Mouse (Mus musculus): ENCODE data around the gene Prr5l. TPM values are rescaled to one million over a fixed set of nuclear protein-coding genes. Genes with fewer than 3 reads are reported as not detected.

The Prr5l gene
- 3.3 and 3.8 TPM in 2 replicates for polyA plus RNA-seq (2015; fragmentation: Nextera tagmentation; extraction: Ambion mirVana)

DNA sequence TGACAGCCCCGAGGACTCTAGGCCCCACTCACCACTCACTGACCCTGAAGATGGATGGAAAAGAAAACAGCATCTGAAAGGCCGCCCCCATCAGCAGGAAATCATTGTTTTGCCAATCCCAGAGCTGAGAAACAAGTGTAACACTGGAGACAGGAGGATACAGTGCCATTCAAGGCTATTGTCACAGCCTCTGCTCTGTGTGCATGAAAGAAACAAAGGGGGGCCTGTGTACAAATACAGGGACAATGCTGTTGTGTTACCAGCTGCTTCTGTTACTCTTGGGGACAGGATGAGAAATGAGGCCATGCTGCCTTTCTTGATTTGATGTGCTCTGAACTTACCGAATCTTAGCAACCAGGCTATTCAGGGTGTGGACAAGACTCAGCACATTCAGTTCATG lies at the start of gene Prr5l:
Prr5l (minus strand) TSS at position 30 of the 400 bp plus-strand sequence.
- 42% methylated on average over 3 of the region's 3 CpGs for WGBS
- Histone ChIP-seq H3K4me1 (replicated peaks; ENCODE audit: control insufficient read depth, insufficient read depth) (peaks cover 6% of the 10 kb centered on the region), H3K9me3 (ENCODE audit: control insufficient read depth, low read length) (no peaks in the 10 kb centered on the region), H3K4me2 (replicated peaks; ENCODE audit: low read depth) (no peak within 1 kb of the TSS), H3K27ac (replicated peaks) (no peak within 1 kb of the TSS), H3K9ac (ENCODE audit: low read length) (no peak within 1 kb of the TSS), H3K4me3 (ENCODE audit: low read depth, low read length) (no peak within 1 kb of the TSS), H3K27me3 (ENCODE audit: control insufficient read depth, insufficient read depth, low read length) (no peaks in the 10 kb centered on the region), H3K36me3 (ENCODE audit: control insufficient read depth, insufficient read depth, low read length) (no peaks in the 10 kb centered on the region)
- TF ChIP-seq EP300 (optimal IDR thresholded peaks at IDR 0.05) (no peak), CTCF (IDR thresholded peaks at IDR 0.05; ENCODE audit: low read depth) (no peak)
- ATAC-seq (ENCODE audit: low FRiP score, low TSS enrichment) (no peak), DNase-seq (ENCODE audit: low spot score) (no peak)

DNA sequence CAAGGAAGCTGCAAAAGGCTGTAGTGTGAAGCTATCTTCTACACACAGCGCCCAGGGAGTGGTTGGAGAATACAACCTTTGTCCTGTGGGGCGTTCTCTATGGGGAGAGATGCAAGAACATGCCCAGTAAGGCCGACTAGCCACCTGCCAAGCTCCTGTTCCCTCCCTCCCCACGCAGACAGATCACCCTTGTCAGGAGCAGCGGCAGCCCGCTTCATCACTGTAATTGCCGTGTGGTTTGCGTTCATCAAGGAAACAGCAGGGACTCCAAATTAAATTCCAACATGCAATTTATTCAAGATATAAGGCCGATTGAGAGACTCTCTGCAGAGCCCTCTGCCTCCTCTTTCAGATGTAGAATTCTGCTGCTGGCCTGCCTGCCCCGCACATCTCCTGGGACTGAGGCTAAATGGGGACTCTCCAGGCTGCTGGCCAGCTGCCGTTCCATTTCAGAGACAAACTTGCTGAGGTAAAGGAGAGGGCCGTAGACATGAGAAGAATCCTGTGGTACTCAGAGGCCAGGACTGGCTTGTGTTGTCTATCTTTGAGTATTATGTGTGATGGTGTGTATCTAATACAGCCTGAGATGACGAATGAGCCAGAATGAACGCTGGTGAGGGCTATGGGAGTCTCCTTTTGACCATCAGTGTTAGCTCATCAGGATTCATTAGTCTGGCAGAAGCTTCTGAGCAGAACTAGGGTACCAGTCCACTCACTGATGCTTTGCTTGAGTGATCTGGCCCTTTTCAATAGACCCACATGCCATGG lies 49.5 kb upstream of the Prr5l start:
- Histone ChIP-seq H3K36me3 (ENCODE audit: control insufficient read depth, insufficient read depth, low read length) (no peaks in the 10 kb centered on the region), H3K4me2 (replicated peaks; ENCODE audit: low read depth) (no peak overlapping the region), H3K4me1 (replicated peaks; ENCODE audit: control insufficient read depth, insufficient read depth) (no peaks in the 10 kb centered on the region), H3K9me3 (ENCODE audit: control insufficient read depth, low read length) (no peaks in the 10 kb centered on the region), H3K27ac (replicated peaks) (no peak overlapping the region), H3K9ac (ENCODE audit: low read length) (no peak overlapping the region), H3K4me3 (ENCODE audit: low read depth, low read length) (no peak overlapping the region), H3K27me3 (ENCODE audit: control insufficient read depth, insufficient read depth, low read length) (no peaks in the 10 kb centered on the region)
- ATAC-seq (ENCODE audit: low FRiP score, low TSS enrichment) (peak; percentile 66), DNase-seq (ENCODE audit: low spot score) (peak; percentile 50)
- no peak for TF ChIP-seq CTCF (IDR thresholded peaks at IDR 0.05; ENCODE audit: low read depth)
- no peak for TF ChIP-seq EP300 (optimal IDR thresholded peaks at IDR 0.05)
- 69% methylated on average over 14 of the region's 14 CpGs for WGBS

DNA sequence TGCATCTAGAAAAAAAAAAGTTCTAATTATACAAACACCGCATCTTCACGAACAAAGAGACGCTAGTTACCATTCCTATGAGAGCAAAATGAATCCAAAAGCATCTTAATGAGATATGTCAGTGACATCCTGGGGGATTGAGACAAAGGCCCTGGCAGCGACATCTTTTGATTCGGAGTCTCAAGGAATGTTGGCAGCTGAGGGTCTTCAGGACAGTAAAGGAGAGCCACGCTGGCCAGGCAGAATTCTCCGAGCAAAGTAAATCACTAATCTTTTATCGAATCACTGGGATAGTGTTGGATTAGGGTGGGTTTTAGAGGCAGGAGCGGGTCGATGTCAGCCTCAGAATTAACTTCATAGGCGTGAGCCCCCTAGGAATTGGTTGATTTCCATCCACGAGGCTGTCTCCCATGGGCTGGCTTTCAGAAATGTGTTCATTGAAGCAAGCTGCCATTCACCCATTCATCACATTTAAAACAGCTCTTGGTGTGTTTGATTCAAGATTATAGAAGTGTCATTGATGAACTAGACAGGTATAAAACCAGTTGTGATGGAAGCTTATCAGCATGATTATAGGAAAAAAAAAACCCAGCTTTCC lies 42.9 kb upstream of the Prr5l start:
- WGBS = 87% methylated on average over 12 of the region's 12 CpGs
- no peak overlapping the region for H3K27ac ChIP-seq (replicated peaks)
- no peaks in the 10 kb centered on the region for H3K36me3 ChIP-seq (ENCODE audit: control insufficient read depth, insufficient read depth, low read length)
- no peaks in the 10 kb centered on the region for H3K4me1 ChIP-seq (replicated peaks; ENCODE audit: control insufficient read depth, insufficient read depth)
- no peak overlapping the region for H3K4me2 ChIP-seq (replicated peaks; ENCODE audit: low read depth)
- no peaks in the 10 kb centered on the region for H3K9me3 ChIP-seq (ENCODE audit: control insufficient read depth, low read length)
- no peak for DNase-seq (ENCODE audit: low spot score)
- TF ChIP-seq EP300 (optimal IDR thresholded peaks at IDR 0.05) (no peak), CTCF (IDR thresholded peaks at IDR 0.05; ENCODE audit: low read depth) (no peak)
- H3K9ac ChIP-seq (ENCODE audit: low read length) = no peak overlapping the region
- ATAC-seq (ENCODE audit: low FRiP score, low TSS enrichment) = no peak
- H3K27me3 ChIP-seq (ENCODE audit: control insufficient read depth, insufficient read depth, low read length) = no peaks in the 10 kb centered on the region
- H3K4me3 ChIP-seq (ENCODE audit: low read depth, low read length) = no peak overlapping the region

DNA sequence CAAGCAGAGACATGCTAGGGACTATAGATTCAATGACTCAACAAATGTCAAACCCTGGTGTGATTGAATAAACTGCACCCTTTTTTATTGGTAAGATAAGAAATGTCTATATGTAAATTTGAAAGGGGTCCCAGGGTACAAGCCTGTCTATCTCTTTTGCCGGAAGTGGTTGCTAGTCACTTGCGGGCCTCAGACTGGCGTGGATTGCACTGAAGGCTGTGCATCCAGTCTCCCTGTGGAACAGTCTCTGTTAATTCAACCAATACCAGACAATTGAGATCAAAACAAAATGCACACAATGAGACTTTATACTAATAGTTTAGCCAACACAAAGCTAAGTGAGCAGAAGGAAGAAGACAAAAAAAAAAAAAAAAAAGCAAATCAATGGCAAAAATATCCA lies 42.4 kb upstream of the Prr5l start:
- no peak for DNase-seq (ENCODE audit: low spot score)
- H3K4me2 ChIP-seq (replicated peaks; ENCODE audit: low read depth) = no peak overlapping the region
- H3K4me3 ChIP-seq (ENCODE audit: low read depth, low read length) = no peak overlapping the region
- H3K9ac ChIP-seq (ENCODE audit: low read length) = no peak overlapping the region
- ATAC-seq (ENCODE audit: low FRiP score, low TSS enrichment) = no peak
- TF ChIP-seq EP300 (optimal IDR thresholded peaks at IDR 0.05) = no peak
- no peak for TF ChIP-seq CTCF (IDR thresholded peaks at IDR 0.05; ENCODE audit: low read depth)
- H3K27me3 ChIP-seq (ENCODE audit: control insufficient read depth, insufficient read depth, low read length) = no peaks in the 10 kb centered on the region
- no peaks in the 10 kb centered on the region for H3K4me1 ChIP-seq (replicated peaks; ENCODE audit: control insufficient read depth, insufficient read depth)
- H3K36me3 ChIP-seq (ENCODE audit: control insufficient read depth, insufficient read depth, low read length) = no peaks in the 10 kb centered on the region
- 78% methylated on average over 3 of the region's 3 CpGs for WGBS
- H3K9me3 ChIP-seq (ENCODE audit: control insufficient read depth, low read length) = no peaks in the 10 kb centered on the region
- no peak overlapping the region for H3K27ac ChIP-seq (replicated peaks)

DNA sequence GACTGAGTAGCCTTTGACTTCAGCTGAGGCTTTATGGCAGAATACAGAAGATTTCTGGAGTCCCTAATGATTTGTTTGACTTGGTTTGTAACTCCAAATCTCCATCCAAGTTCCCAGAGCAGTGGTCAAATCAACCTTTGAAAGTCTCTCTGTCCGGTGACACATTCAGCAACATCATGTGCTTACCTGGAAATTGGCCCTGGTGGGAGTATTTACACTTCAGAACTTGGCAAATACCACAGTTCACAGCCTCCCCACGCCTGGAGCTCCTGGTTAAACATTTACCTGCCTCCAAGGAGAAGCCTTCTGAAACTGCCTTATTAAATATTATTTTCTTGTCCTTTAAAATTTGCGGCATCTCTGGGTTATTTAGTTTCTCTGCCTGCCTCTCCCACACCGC lies 40.4 kb upstream of the Prr5l start:
- Histone ChIP-seq H3K36me3 (ENCODE audit: control insufficient read depth, insufficient read depth, low read length) (no peaks in the 10 kb centered on the region), H3K4me1 (replicated peaks; ENCODE audit: control insufficient read depth, insufficient read depth) (no peaks in the 10 kb centered on the region), H3K9me3 (ENCODE audit: control insufficient read depth, low read length) (no peaks in the 10 kb centered on the region), H3K4me3 (ENCODE audit: low read depth, low read length) (no peak overlapping the region), H3K27ac (replicated peaks) (0 out of 2 replicates have a peak overlapping the region, but pooled peaks have one; percentile 35), H3K27me3 (ENCODE audit: control insufficient read depth, insufficient read depth, low read length) (no peaks in the 10 kb centered on the region), H3K9ac (ENCODE audit: low read length) (no peak overlapping the region), H3K4me2 (replicated peaks; ENCODE audit: low read depth) (peak overlapping the region; percentile 11; the same call in 1 of the 2 replicates)
- 47% methylated on average over 4 of the region's 4 CpGs for WGBS
- TF ChIP-seq EP300 (optimal IDR thresholded peaks at IDR 0.05) (no peak), CTCF (IDR thresholded peaks at IDR 0.05; ENCODE audit: low read depth) (no peak)
- DNase-seq (ENCODE audit: low spot score) (peak; percentile 78), ATAC-seq (ENCODE audit: low FRiP score, low TSS enrichment) (peak; percentile 88)

DNA sequence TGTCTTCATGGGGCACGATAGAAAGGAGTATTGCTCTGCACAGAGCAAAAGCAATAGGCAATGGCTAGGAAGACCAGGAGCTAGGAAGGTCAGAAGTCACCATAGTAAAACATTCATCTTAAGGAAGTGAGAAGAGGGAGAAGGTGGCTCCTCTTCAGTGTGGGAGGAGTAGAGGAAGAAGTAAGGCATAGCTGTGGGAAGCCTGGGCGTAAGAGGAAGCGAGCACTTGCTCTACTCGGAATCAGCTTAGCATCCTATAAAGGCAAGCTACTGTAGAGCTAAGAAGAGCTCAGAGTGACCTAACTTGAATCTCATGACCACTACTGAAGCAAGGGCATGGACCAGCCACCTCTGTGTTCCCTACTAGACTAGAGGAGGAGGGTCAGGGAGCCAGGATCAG lies 39.5 kb upstream of the Prr5l start:
- H3K4me3 ChIP-seq (ENCODE audit: low read depth, low read length) = no peak overlapping the region
- no peak overlapping the region for H3K27ac ChIP-seq (replicated peaks)
- ATAC-seq (ENCODE audit: low FRiP score, low TSS enrichment) (no peak), DNase-seq (ENCODE audit: low spot score) (no peak)
- no peaks in the 10 kb centered on the region for H3K9me3 ChIP-seq (ENCODE audit: control insufficient read depth, low read length)
- no peaks in the 10 kb centered on the region for H3K27me3 ChIP-seq (ENCODE audit: control insufficient read depth, insufficient read depth, low read length)
- TF ChIP-seq EP300 (optimal IDR thresholded peaks at IDR 0.05) = no peak
- no peak for TF ChIP-seq CTCF (IDR thresholded peaks at IDR 0.05; ENCODE audit: low read depth)
- no peaks in the 10 kb centered on the region for H3K4me1 ChIP-seq (replicated peaks; ENCODE audit: control insufficient read depth, insufficient read depth)
- WGBS = 84% methylated on average over 4 of the region's 4 CpGs
- H3K4me2 ChIP-seq (replicated peaks; ENCODE audit: low read depth) = no peak overlapping the region
- H3K9ac ChIP-seq (ENCODE audit: low read length) = no peak overlapping the region
- H3K36me3 ChIP-seq (ENCODE audit: control insufficient read depth, insufficient read depth, low read length) = no peaks in the 10 kb centered on the region
